Mouse (Mus musculus): Measurements from ENCODE around the gene Msh3.

DNA sequence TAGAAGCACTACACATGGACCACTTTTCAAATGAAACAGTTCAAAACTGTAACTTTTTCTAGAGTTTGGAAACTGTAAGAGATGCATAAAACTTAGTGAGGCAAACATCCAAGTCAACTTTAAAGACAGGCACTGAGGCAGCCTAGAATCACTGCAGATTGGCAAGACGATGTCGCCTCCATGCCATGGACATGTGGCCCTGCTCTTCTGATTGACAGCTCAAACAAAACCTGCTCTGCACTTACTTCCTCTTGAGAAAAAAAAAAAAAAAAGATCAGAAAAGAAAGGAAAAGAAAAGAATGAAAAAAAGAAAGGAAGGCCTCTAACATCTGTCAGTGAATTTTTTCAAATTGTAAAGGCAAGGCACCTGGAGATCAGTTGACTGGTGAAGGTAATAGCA, 77.8 kb downstream of the Msh3 start:
- no peak for TF ChIP-seq CTCF (IDR thresholded peaks at IDR 0.05; ENCODE audit: low read depth)
- no peak for TF ChIP-seq EP300 (IDR thresholded peaks at IDR 0.05; ENCODE audit: low read depth)
